Mouse (Mus musculus): ENCODE measurements around the gene Alpi. TPM values are rescaled to one million over a fixed set of nuclear protein-coding genes. Genes with fewer than 3 reads are reported as not detected.

Gene Alpi
- polyA plus RNA-seq, 1 experiment from 2014 or later = not detected

- Histone ChIP-seq H3K27ac (replicated peaks in 1 of 2; ENCODE audit: control insufficient read depth in 1 of 2, insufficient read depth in 1 of 2, low read depth in 2 of 2, low read length in 2 of 2) (no peak overlapping the region), H3K9me3 (ENCODE audit: control insufficient read depth, low read length) (no peaks in the 10 kb centered on the region), H3K4me3 (ENCODE audit: control insufficient read depth in 1 of 2, insufficient read depth in 1 of 2, low read depth in 1 of 2, low read length in 2 of 2) (no peak overlapping the region), H3K36me3 (ENCODE audit: control insufficient read depth, insufficient read depth, low read length) (no peaks in the 10 kb centered on the region), H3K9ac (ENCODE audit: low read length) (no peak overlapping the region), H3K4me2 (ENCODE audit: low read length) (no peak overlapping the region), H3K4me1 (ENCODE audit: control insufficient read depth in 2 of 2, insufficient read depth in 2 of 2, low read length in 2 of 2) (no peaks in the 10 kb centered on the region), H3K27me3 (ENCODE audit: control insufficient read depth, insufficient read depth, low read length) (no peaks in the 10 kb centered on the region)
- ATAC-seq (ENCODE audit: insufficient number of reproducible peaks, insufficient read depth, low FRiP score, low read depth) = no peak
These were observed 40.5 kb downstream of the Alpi start for GRCm38 (mm10) chr1:87060913-87061312.

GRCm38 (mm10) chr1:87059042-87059665 lies 42.3 kb downstream of the Alpi start:
- no peaks in the 10 kb centered on the region for H3K36me3 ChIP-seq (ENCODE audit: control insufficient read depth, insufficient read depth, low read length)
- H3K4me1 ChIP-seq (ENCODE audit: control insufficient read depth in 2 of 2, insufficient read depth in 2 of 2, low read length in 2 of 2) = no peaks in the 10 kb centered on the region
- ATAC-seq (ENCODE audit: insufficient number of reproducible peaks, insufficient read depth, low FRiP score, low read depth) = no peak
- no peak overlapping the region for H3K4me2 ChIP-seq (ENCODE audit: low read length)
- H3K9me3 ChIP-seq (ENCODE audit: control insufficient read depth, low read length) = no peaks in the 10 kb centered on the region
- WGBS = 71% methylated on average over 8 of the region's 8 CpGs
- no peak overlapping the region for H3K4me3 ChIP-seq (ENCODE audit: control insufficient read depth in 1 of 2, insufficient read depth in 1 of 2, low read depth in 1 of 2, low read length in 2 of 2)
- no peak overlapping the region for H3K9ac ChIP-seq (ENCODE audit: low read length)
- no peaks in the 10 kb centered on the region for H3K27me3 ChIP-seq (ENCODE audit: control insufficient read depth, insufficient read depth, low read length)
- H3K27ac ChIP-seq (replicated peaks in 1 of 2; ENCODE audit: control insufficient read depth in 1 of 2, insufficient read depth in 1 of 2, low read depth in 2 of 2, low read length in 2 of 2) = no peak overlapping the region

GRCm38 (mm10) chr1:87057075-87057474 lies 44.3 kb downstream of the Alpi start:
- H3K9ac ChIP-seq (ENCODE audit: low read length) = no peak overlapping the region
- no peak for ATAC-seq (ENCODE audit: insufficient number of reproducible peaks, insufficient read depth, low FRiP score, low read depth)
- H3K4me1 ChIP-seq (ENCODE audit: control insufficient read depth in 2 of 2, insufficient read depth in 2 of 2, low read length in 2 of 2) = no peaks in the 10 kb centered on the region; a peak in 1 of 4 replicates
- H3K4me3 ChIP-seq (ENCODE audit: control insufficient read depth in 1 of 2, insufficient read depth in 1 of 2, low read depth in 1 of 2, low read length in 2 of 2) = no peak overlapping the region
- no peak overlapping the region for H3K27ac ChIP-seq (replicated peaks in 1 of 2; ENCODE audit: control insufficient read depth in 1 of 2, insufficient read depth in 1 of 2, low read depth in 2 of 2, low read length in 2 of 2)
- H3K9me3 ChIP-seq (ENCODE audit: control insufficient read depth, low read length) = no peaks in the 10 kb centered on the region
- 68% methylated on average over 4 of the region's 4 CpGs for WGBS
- H3K27me3 ChIP-seq (ENCODE audit: control insufficient read depth, insufficient read depth, low read length) = no peaks in the 10 kb centered on the region
- H3K4me2 ChIP-seq (ENCODE audit: low read length) = no peak overlapping the region
- no peaks in the 10 kb centered on the region for H3K36me3 ChIP-seq (ENCODE audit: control insufficient read depth, insufficient read depth, low read length)

GRCm38 (mm10) chr1:87051369-87051768 lies 50.0 kb downstream of the Alpi start:
- Histone ChIP-seq H3K9me3 (ENCODE audit: control insufficient read depth, low read length) (no peaks in the 10 kb centered on the region), H3K27me3 (ENCODE audit: control insufficient read depth, insufficient read depth, low read length) (no peaks in the 10 kb centered on the region), H3K27ac (replicated peaks in 1 of 2; ENCODE audit: control insufficient read depth in 1 of 2, insufficient read depth in 1 of 2, low read depth in 2 of 2, low read length in 2 of 2) (no peak overlapping the region), H3K36me3 (ENCODE audit: control insufficient read depth, insufficient read depth, low read length) (peaks cover 17% of the 10 kb centered on the region), H3K4me2 (ENCODE audit: low read length) (no peak overlapping the region), H3K4me3 (ENCODE audit: control insufficient read depth in 1 of 2, insufficient read depth in 1 of 2, low read depth in 1 of 2, low read length in 2 of 2) (no peak overlapping the region), H3K9ac (ENCODE audit: low read length) (no peak overlapping the region), H3K4me1 (ENCODE audit: control insufficient read depth in 2 of 2, insufficient read depth in 2 of 2, low read length in 2 of 2) (no peaks in the 10 kb centered on the region; a peak in 1 of 4 replicates)
- 69% methylated on average over 4 of the region's 4 CpGs for WGBS
- ATAC-seq (ENCODE audit: insufficient number of reproducible peaks, insufficient read depth, low FRiP score, low read depth) = no peak

- no peaks in the 10 kb centered on the region for H3K9me3 ChIP-seq (ENCODE audit: control insufficient read depth, low read length)
- no peak overlapping the region for H3K9ac ChIP-seq (ENCODE audit: low read length)
- H3K27ac ChIP-seq (replicated peaks in 1 of 2; ENCODE audit: control insufficient read depth in 1 of 2, insufficient read depth in 1 of 2, low read depth in 2 of 2, low read length in 2 of 2) = no peak overlapping the region
- 83% methylated on average over 1 of the region's 1 CpGs for WGBS
- peaks cover 22% of the 10 kb centered on the region for H3K36me3 ChIP-seq (ENCODE audit: control insufficient read depth, insufficient read depth, low read length)
- H3K27me3 ChIP-seq (ENCODE audit: control insufficient read depth, insufficient read depth, low read length) = no peaks in the 10 kb centered on the region
- no peaks in the 10 kb centered on the region; a peak in 1 of 4 replicates for H3K4me1 ChIP-seq (ENCODE audit: control insufficient read depth in 2 of 2, insufficient read depth in 2 of 2, low read length in 2 of 2)
- H3K4me2 ChIP-seq (ENCODE audit: low read length) = no peak overlapping the region
- no peak overlapping the region for H3K4me3 ChIP-seq (ENCODE audit: control insufficient read depth in 1 of 2, insufficient read depth in 1 of 2, low read depth in 1 of 2, low read length in 2 of 2)
- no peak for ATAC-seq (ENCODE audit: insufficient number of reproducible peaks, insufficient read depth, low FRiP score, low read depth)
These were observed 50.7 kb downstream of the Alpi start for GRCm38 (mm10) chr1:87050700-87051099.

- no peak for ATAC-seq (ENCODE audit: insufficient number of reproducible peaks, insufficient read depth, low FRiP score, low read depth)
- H3K9me3 ChIP-seq (ENCODE audit: control insufficient read depth, low read length) = no peaks in the 10 kb centered on the region
- H3K9ac ChIP-seq (ENCODE audit: low read length) = no peak overlapping the region
- WGBS = 86% methylated on average over 3 of the region's 3 CpGs
- no peak overlapping the region for H3K4me2 ChIP-seq (ENCODE audit: low read length)
- H3K27me3 ChIP-seq (ENCODE audit: control insufficient read depth, insufficient read depth, low read length) = no peaks in the 10 kb centered on the region
- H3K27ac ChIP-seq (replicated peaks in 1 of 2; ENCODE audit: control insufficient read depth in 1 of 2, insufficient read depth in 1 of 2, low read depth in 2 of 2, low read length in 2 of 2) = no peak overlapping the region
- H3K4me1 ChIP-seq (ENCODE audit: control insufficient read depth in 2 of 2, insufficient read depth in 2 of 2, low read length in 2 of 2) = no peaks in the 10 kb centered on the region; a peak in 1 of 4 replicates
- H3K36me3 ChIP-seq (ENCODE audit: control insufficient read depth, insufficient read depth, low read length) = peaks cover 27% of the 10 kb centered on the region
- H3K4me3 ChIP-seq (ENCODE audit: control insufficient read depth in 1 of 2, insufficient read depth in 1 of 2, low read depth in 1 of 2, low read length in 2 of 2) = no peak overlapping the region
These were observed 51.3 kb downstream of the Alpi start for GRCm38 (mm10) chr1:87050072-87050471.

Other genes starting within 250 kb of the Alpi start
- gene Alppl2, start 11.7 kb downstream of the Alpi start, polyA plus RNA-seq (2014; fragmentation: Nextera tagmentation; extraction: Ambion mirVana) = not detected in 2 replicates
- not detected in 2 replicates for gene Akp3, start 23.4 kb upstream of the Alpi start, polyA plus RNA-seq (2014; fragmentation: Nextera tagmentation; extraction: Ambion mirVana)
- 0.08 and 1.7 TPM in 2 replicates for gene Ecel1, start 54.9 kb upstream of the Alpi start, polyA plus RNA-seq (2014; fragmentation: Nextera tagmentation; extraction: Ambion mirVana)
- gene Prss56, start 81.7 kb upstream of the Alpi start, polyA plus RNA-seq (2014; fragmentation: Nextera tagmentation; extraction: Ambion mirVana) = 0.09 TPM in 1 of 2 replicates, not detected in the other
- gene Chrnd, start 89.0 kb upstream of the Alpi start, polyA plus RNA-seq (2014; fragmentation: Nextera tagmentation; extraction: Ambion mirVana) = 0.08 TPM in 1 of 2 replicates, not detected in the other
- 1.5 and 1.6 TPM in 2 replicates for gene Chrng, start 103.1 kb upstream of the Alpi start, polyA plus RNA-seq (2014; fragmentation: Nextera tagmentation; extraction: Ambion mirVana)
- gene Eif4e2, start 112.3 kb upstream of the Alpi start, polyA plus RNA-seq (2014; fragmentation: Nextera tagmentation; extraction: Ambion mirVana) = 101 TPM in 2 replicates
- 0.11 TPM in 1 of 2 replicates, not detected in the other for gene Efhd1, start 162.8 kb upstream of the Alpi start, polyA plus RNA-seq (2014; fragmentation: Nextera tagmentation; extraction: Ambion mirVana)
- gene Gigyf2, start 225.4 kb upstream of the Alpi start, polyA plus RNA-seq (2014; fragmentation: Nextera tagmentation; extraction: Ambion mirVana) = 29.3 and 30.4 TPM in 2 replicates